Mouse (Mus musculus) small intestine, adult 2 months (tissue): ENCODE data around the gene Pidd1.

Experiments used
- CTCF ChIP-seq: fragments of 200-500 bp; IDR thresholded peaks from 2 replicates; pipeline ENCODE4 v1.5.1; 2012; ENCODE audit warnings: low read depth, mild to moderate bottlenecking, control low read depth, inconsistent platforms, low read length, moderate library complexity, mixed read lengths; ENCODE audit not compliant: insufficient replicate concordance, insufficient read length; ENCODE audit errors: extremely low read depth
- POLR2A ChIP-seq: fragments of 200-500 bp; IDR thresholded peaks from 2 replicates; pipeline ENCODE4 v1.6.1; 2012; ENCODE audit warnings: low read depth, mild to moderate bottlenecking, control low read depth, inconsistent platforms, low read length, moderate library complexity

DNA sequence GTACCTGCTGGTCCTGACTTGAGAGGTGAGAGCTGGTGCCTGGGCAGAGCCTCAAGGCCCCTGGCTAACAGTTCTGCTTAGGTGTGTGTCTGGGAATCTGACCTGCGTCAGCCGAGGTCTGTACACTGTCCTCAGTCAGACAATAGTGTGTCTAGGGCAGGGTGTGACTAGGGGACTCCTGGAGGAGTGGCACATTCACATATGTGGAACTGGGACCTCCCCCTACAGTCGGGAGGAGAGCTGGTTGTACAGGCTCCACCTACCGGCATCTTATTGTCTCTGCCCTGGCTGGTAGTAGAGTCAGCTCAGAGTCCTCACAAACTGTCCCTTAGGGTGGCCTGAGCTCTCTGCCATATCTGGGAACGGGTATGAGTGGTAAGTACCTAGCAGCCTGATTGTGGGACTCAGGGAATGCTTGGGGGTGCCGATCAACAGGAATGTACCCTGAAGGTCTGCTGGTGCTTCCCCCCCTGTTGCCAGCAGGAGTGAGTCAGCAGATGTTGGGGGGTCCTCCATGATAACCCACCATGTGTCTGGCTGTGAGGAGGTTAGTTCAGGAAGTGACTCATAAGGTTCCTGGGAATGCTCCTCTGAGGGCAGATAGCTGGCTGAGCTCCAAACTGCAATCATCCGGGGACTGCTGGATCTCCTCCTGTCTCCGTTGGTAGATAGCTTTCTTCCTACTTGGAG lies 24.8 kb upstream of the Pidd1 start:
- TF ChIP-seq CTCF: peak; percentile 42; the same call in 1 of the 2 replicates
- TF ChIP-seq POLR2A: no peak
